ENCODE assay signal across 24 mouse cellular contexts in genomic region chr1:185989432-185989831, GRCm38 (mm10).
"Had no signal": no experiment of that assay in that cellular context is flagged by ENCODE, and none has a peak within 500 bp of the region (broad histone marks: within the 10 kb centered on the region; RNA-seq: fewer than 3 reads in every experiment).

No protein-coding gene starts in this region.

- H3K27me3 ChIP-seq: kidney, embryonic 15.5 days; limb, embryonic 15.5 days; liver, embryonic 12.5 days; liver, embryonic 15.5 days; lung, embryonic 15.5 days; megakaryocyte, embryonic 14.5 days; midbrain, embryonic 13.5 days; neural tube, embryonic 13.5 days; stomach, embryonic 15.5 days had no signal

- H3K27ac ChIP-seq: kidney, embryonic 15.5 days; left cerebral cortex, adult 2 months; limb, embryonic 15.5 days; liver, embryonic 12.5 days; liver, embryonic 15.5 days; lung, embryonic 15.5 days; midbrain, embryonic 10.5 days; midbrain, embryonic 13.5 days; neural tube, embryonic 13.5 days; stomach, embryonic 15.5 days had no signal

- H3K4me1 ChIP-seq: kidney, embryonic 15.5 days; limb, embryonic 15.5 days; liver, embryonic 12.5 days; liver, embryonic 15.5 days; megakaryocyte, embryonic 14.5 days; midbrain, embryonic 10.5 days; midbrain, embryonic 13.5 days; neural tube, embryonic 13.5 days; stomach, embryonic 15.5 days had no signal

- ATAC-seq: liver, embryonic 12.5 days; midbrain, embryonic 13.5 days; midbrain, embryonic 16.5 days had no signal

- H3K9ac ChIP-seq: kidney, embryonic 15.5 days; limb, embryonic 15.5 days; liver, embryonic 12.5 days; liver, embryonic 15.5 days; lung, embryonic 15.5 days; midbrain, embryonic 13.5 days; neural tube, embryonic 13.5 days; stomach, embryonic 15.5 days had no signal

- H3K36me3 ChIP-seq: kidney, embryonic 15.5 days; limb, embryonic 15.5 days; liver, embryonic 12.5 days; liver, embryonic 15.5 days; lung, embryonic 15.5 days; midbrain, embryonic 10.5 days; midbrain, embryonic 13.5 days; neural tube, embryonic 13.5 days; stomach, embryonic 15.5 days had no signal

- H3K9me3 ChIP-seq: kidney, embryonic 15.5 days; limb, embryonic 15.5 days; liver, embryonic 12.5 days; liver, embryonic 15.5 days; lung, embryonic 15.5 days; midbrain, embryonic 10.5 days; midbrain, embryonic 13.5 days; neural tube, embryonic 13.5 days; stomach, embryonic 15.5 days had no signal

- H3K4me2 ChIP-seq: kidney, embryonic 15.5 days; limb, embryonic 15.5 days; liver, embryonic 12.5 days; liver, embryonic 15.5 days; lung, embryonic 15.5 days; midbrain, embryonic 13.5 days; neural tube, embryonic 13.5 days; stomach, embryonic 15.5 days had no signal

- DNase-seq: kidney, adult 8-10 months; kidney, postnatal 10 days; kidney, postnatal 36 days; layer of hippocampus, postnatal 36 days; lung, adult 18-20 months; lung, postnatal 10 days; lung, postnatal 36 days; retina, postnatal 1 day; right cerebral cortex, postnatal 25 days; spleen, adult 18-20 months; thymus, postnatal 25 days had no signal

- H3K4me3 ChIP-seq: kidney, embryonic 15.5 days; left cerebral cortex, adult 2 months; limb, embryonic 15.5 days; liver, embryonic 12.5 days; liver, embryonic 15.5 days; lung, embryonic 15.5 days; megakaryocyte, embryonic 14.5 days; midbrain, embryonic 10.5 days; midbrain, embryonic 13.5 days; myocyte; neural tube, embryonic 13.5 days; stomach, embryonic 15.5 days had no signal
